Mouse (Mus musculus) embryonic fibroblast, embryonic 13.5 days (primary cell): Measurements from ENCODE around the gene Phf21a.

Experiments
- CTCF ChIP-seq: IDR thresholded peaks from 2 replicates; pipeline ENCODE4 v1.5.1; 2011; ENCODE audit warnings: mild to moderate bottlenecking, control low read depth, low read length, moderate library complexity, borderline replicate concordance; ENCODE audit not compliant: insufficient read depth
- POLR2A ChIP-seq: IDR thresholded peaks from 2 replicates; pipeline ENCODE4 v1.6.1; 2011; ENCODE audit warnings: low read depth, mild to moderate bottlenecking, control low read depth, low read length, moderate library complexity

DNA sequence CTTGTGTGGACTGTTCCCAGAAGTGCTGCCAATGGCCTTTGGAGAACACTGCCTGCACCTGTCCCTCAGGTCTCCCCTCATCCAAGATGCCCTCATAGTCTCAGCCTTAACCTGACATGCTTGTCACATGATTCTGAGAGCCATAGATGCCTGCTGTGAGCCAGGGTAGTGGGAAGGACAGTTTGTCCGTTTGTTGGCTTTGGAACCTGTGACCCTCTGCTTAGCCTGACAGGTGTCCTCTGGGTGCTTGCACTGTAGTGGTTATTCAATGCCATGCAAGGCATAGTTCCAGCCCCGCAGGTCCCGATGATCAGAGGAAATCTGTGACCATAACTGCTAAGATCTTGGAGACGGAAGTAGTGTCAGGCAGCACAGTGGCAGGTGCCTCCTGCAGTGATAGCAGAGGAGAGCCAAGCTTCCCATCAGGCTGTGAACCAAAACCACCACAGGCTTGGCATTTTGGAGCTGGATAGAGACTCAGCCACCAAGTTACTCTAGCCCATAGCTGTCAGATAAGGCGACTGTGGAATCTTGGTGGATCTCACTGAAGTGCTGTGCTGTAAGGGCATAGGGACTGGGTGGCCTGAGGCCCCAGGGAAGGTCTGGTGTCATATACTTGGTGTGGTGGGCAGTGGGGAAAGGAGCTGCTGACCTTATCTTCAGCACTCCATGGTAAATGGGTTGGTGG lies 289.1 kb downstream of the Phf21a start, which contains the start of gene 1700029I15Rik:
- no peak for TF ChIP-seq POLR2A
- TF ChIP-seq CTCF = no peak
